Mouse (Mus musculus): ENCODE data around the gene B3gnt5. TPM values are rescaled to one million over a fixed set of nuclear protein-coding genes. Genes with fewer than 3 reads are reported as not detected.

Gene B3gnt5
- total RNA-seq (2023): 12.1 TPM

GRCm38 (mm10) chr16:19760074-19760473 lies at the start of gene B3gnt5:
B3gnt5 (plus strand) TSS chr16:19760208.

Other genes with a start within 250 kb of the B3gnt5 start
- not detected for gene Olfr167, start 237.9 kb upstream of the B3gnt5 start, total RNA-seq (2023)
- not detected for gene Olfr168, start 224.7 kb upstream of the B3gnt5 start, total RNA-seq (2023)
- not detected for gene Olfr169, start 188.4 kb upstream of the B3gnt5 start, total RNA-seq (2023)
- gene Olfr170, start 148.3 kb upstream of the B3gnt5 start, total RNA-seq (2023): not detected
- not detected for gene Olfr171, start 130.3 kb upstream of the B3gnt5 start, total RNA-seq (2023)
- not detected for gene Lamp3, start 53.8 kb upstream of the B3gnt5 start, total RNA-seq (2023)
- 209 TPM for gene Klhl6, start 222.8 kb downstream of the B3gnt5 start, total RNA-seq (2023)

Data from CD4-positive naive resting alpha-beta T cell, adult 57 days (primary cell).